Mouse (Mus musculus): ENCODE data around the gene Sphk2.
A peak's percentile ranks its signal among the peaks of the same experiment; 100 is the strongest.

Sphk2 gene

GRCm38 (mm10) chr7:45709677-45710355 lies 8.0 kb downstream of the Sphk2 start:
- peak; percentile 39 for DNase-seq

- peak; percentile 35 for DNase-seq
Observed at GRCm38 (mm10) chr7:45709036-45709435, 8.8 kb downstream of the Sphk2 start.

GRCm38 (mm10) chr7:45708221-45708761 lies 9.5 kb downstream of the Sphk2 start:
- peak; percentile 49 for DNase-seq

- DNase-seq: peak; percentile 95
Observed at GRCm38 (mm10) chr7:45707375-45707967, 10.3 kb downstream of the Sphk2 start.

GRCm38 (mm10) chr7:45706721-45707241 lies 11.0 kb downstream of the Sphk2 start:
- peak; percentile 85 for DNase-seq

- peak; percentile 80 for DNase-seq
Observed at GRCm38 (mm10) chr7:45705873-45706281, 11.9 kb downstream of the Sphk2 start.

- no peak for DNase-seq
Observed at GRCm38 (mm10) chr7:45705443-45705864, 12.3 kb downstream of the Sphk2 start.

- DNase-seq: peak; percentile 98
Observed at GRCm38 (mm10) chr7:45704730-45705442, 12.9 kb downstream of the Sphk2 start, which contains the start of gene Dbp. Gene Dbp, plus strand, starts transcription at chr7:45705088.

GRCm38 (mm10) chr7:45704046-45704559 lies 13.7 kb downstream of the Sphk2 start:
- peak; percentile 85 for DNase-seq

GRCm38 (mm10) chr7:45703521-45704033 lies 14.2 kb downstream of the Sphk2 start:
- DNase-seq: no peak

GRCm38 (mm10) chr7:45702809-45703520 lies 14.8 kb downstream of the Sphk2 start:
- peak; percentile 44 for DNase-seq

- DNase-seq: peak; percentile 43
Observed at GRCm38 (mm10) chr7:45702316-45702715, 15.5 kb downstream of the Sphk2 start.

GRCm38 (mm10) chr7:45701607-45702006 lies 16.2 kb downstream of the Sphk2 start:
- peak; percentile 46 for DNase-seq

GRCm38 (mm10) chr7:45701072-45701471 lies 16.7 kb downstream of the Sphk2 start:
- DNase-seq: no peak

- peak; percentile 81 for DNase-seq
Observed at GRCm38 (mm10) chr7:45700301-45701015, 17.3 kb downstream of the Sphk2 start.

- DNase-seq: peak; percentile 54
Observed at GRCm38 (mm10) chr7:45699523-45700141, 18.2 kb downstream of the Sphk2 start, which contains the start of gene Car11. Gene Car11, plus strand, starts transcription at chr7:45699843.

- peak; percentile 32 for DNase-seq
Observed at GRCm38 (mm10) chr7:45697894-45698293, 19.9 kb downstream of the Sphk2 start.

GRCm38 (mm10) chr7:45695098-45695497 lies 22.7 kb downstream of the Sphk2 start:
- DNase-seq: no peak

- no peak for DNase-seq
Observed at GRCm38 (mm10) chr7:45693921-45694591, 23.7 kb downstream of the Sphk2 start, which contains the start of gene Sec1. Gene Sec1, minus strand, starts transcription at chr7:45694402.

GRCm38 (mm10) chr7:45692364-45692763 lies 25.4 kb downstream of the Sphk2 start:
- no peak for DNase-seq
